13 mouse cellular contexts compared by ENCODE assay signal in the genomic region with DNA sequence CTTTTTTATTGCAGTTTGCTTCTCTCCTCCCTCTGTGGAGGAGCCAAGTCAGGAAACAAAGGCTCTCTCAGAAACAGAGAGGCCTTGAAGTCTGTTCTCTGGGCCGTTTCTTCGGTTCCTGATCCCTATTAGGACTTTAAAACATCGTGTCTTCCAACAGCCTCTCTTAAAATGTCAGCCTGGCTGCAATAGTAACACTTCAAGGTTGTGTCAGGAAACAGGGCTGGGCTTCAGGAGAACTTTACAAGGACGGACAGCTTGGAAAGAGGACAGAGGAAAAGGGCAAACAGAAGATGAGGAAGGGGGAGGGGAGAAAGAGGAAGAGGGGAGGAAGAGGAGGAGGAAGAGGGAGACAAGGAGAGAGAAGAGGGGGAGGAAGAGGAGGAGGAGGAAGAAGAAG.
DNase-seq lines count a peak whose midpoint lies in the region.
"Had no signal": no experiment of that assay in that cellular context is flagged by ENCODE, and none has a peak within 500 bp of the region (broad histone marks: within the 10 kb centered on the region; RNA-seq: fewer than 3 reads in every experiment).

No protein-coding gene starts in this region.

- peak; percentile 54 to 74 for DNase-seq in adrenal gland, adult (ENCODE audit: inconsistent age in 2 of 2, low spot score in 1 of 2)
- DNase-seq in adrenal gland, postnatal 10 days: no peak
- peak; percentile 24 for DNase-seq in adrenal gland, postnatal 14 days
- no peak for DNase-seq in adrenal gland, postnatal 25 days
- DNase-seq in testis, postnatal 14 days (ENCODE audit: low spot score): peak; percentile 36
- DNase-seq: adrenal gland, adult 8-10 months; B cell, adult 2 months; cerebellum, adult 18-20 months; cerebellum, adult 8-10 months; cerebellum, adult 9-11 months; cerebellum, postnatal 14 days; cerebellum, postnatal 36 days; embryo, embryonic 11 days had no signal

Comparison
In these comparisons a context has a peak if more than half of its experiments do, and no peak if none do; other contexts are left out.
1. DNase-seq: peak in adrenal gland, adult (2 of 2), adrenal gland, postnatal 14 days (single experiment) and testis, postnatal 14 days (single experiment); none in adrenal gland, postnatal 10 days (single experiment) and adrenal gland, postnatal 25 days (single experiment).